ENCODE assay signal across 9 mouse cellular contexts in the genomic region with DNA sequence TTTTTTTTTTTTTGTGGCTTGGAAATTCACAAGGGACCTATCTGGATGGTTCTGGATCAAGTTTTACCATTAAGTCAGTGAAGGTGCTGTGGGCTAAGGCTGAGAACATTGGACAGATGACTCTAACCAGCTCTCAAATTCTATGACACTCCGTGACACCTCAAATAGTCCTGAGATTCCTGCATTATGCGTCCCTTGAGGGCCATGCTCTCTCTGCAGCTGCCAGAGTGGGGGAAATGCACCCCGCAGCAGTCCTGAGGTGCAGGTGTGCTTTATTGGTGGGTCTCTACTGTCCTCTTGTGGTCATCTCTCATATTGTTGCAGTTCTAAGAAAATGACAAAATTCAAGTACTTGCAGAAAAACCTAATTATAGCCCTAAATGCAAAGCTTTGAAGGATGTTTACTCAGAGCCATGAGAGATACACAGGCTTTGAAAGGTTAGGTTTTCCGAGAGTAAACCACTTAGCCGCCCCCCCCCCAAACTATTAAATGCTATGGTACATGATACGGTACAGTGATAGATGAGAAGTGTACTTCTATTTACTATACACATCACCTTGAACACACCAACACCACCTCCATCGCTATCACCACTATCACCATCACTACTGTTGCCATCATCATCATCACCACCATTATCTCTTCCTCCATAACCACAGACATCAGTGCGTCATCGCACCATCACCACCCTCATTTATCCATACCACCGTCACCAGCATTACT. TPM values are rescaled to one million over a fixed set of nuclear protein-coding genes. Genes with fewer than 3 reads are reported as not detected.
DNase-seq lines count a peak whose midpoint lies in the region; ATAC-seq lines count a peak whose summit lies in the region.
"Had no signal": no experiment of that assay in that cellular context is flagged by ENCODE, and none has a peak within 500 bp of the region (broad histone marks: within the 10 kb centered on the region; RNA-seq: fewer than 3 reads in every experiment).

No protein-coding gene starts in this region.

- peak; percentile 25 for DNase-seq in cerebellum, adult 9-10 months
- no peak for DNase-seq in cerebellum, postnatal 36 days
- DNase-seq in right cerebral cortex, adult 2 months (ENCODE audit: low spot score in 2 of 2), result peak; percentile 15 to 16
- no peak for DNase-seq in right cerebral cortex, postnatal 36 days (ENCODE audit: low spot score in 2 of 2)
- peak; percentile 31 for DNase-seq in naive thymus-derived CD4-positive, alpha-beta T cell, adult 2 months (ENCODE audit: low read depth)
- no peak for DNase-seq in gastrocnemius, postnatal 14 days
- no peak for DNase-seq in heart, postnatal 4 days

- peak; percentile 96 for ATAC-seq in granulocyte monocyte progenitor cell, adult 5-6 weeks (replicated peaks; ENCODE audit: poor library complexity, severe bottlenecking)

- intact Hi-C loops in gastrocnemius, postnatal 14 days (cut with DNase I; ENCODE audit: low total_unique reads), result no loop called here

RNA-seq across cellular contexts. Expression of gene Tmed3, which starts 17.2 kb away (rescaled TPM):
- total RNA-seq in granulocyte monocyte progenitor cell, adult 5-6 weeks (2014; fragmentation: Nextera tagmentation), result 304 and 307 TPM in 2 replicates
- total RNA-seq in granulocyte monocyte progenitor cell, adult 5-6 weeks (2017), result 239 and 283 TPM in 2 replicates
- 10 to 100 TPM; 24.0 to 31.5 TPM for total RNA-seq in gastrocnemius, postnatal 14 days (2021)
- total RNA-seq in heart, postnatal 4 days (2021), result 10 to 100 TPM; 35.4 to 36.2 TPM

RNA-seq across cellular contexts. Expression of gene Ankrd34c, which starts 50.6 kb away (rescaled TPM):
- total RNA-seq in granulocyte monocyte progenitor cell, adult 5-6 weeks (2014; fragmentation: Nextera tagmentation), result not detected in 2 replicates
- total RNA-seq in granulocyte monocyte progenitor cell, adult 5-6 weeks (2017), result not detected in 2 replicates
- total RNA-seq in gastrocnemius, postnatal 14 days (2021), result not detected
- total RNA-seq in heart, postnatal 4 days (2021), result not detected
- total RNA-seq: heart, postnatal 10 days had no signal

Comparison
In these comparisons a context has a peak if more than half of its experiments do, and no peak if none do; other contexts are left out.
1. DNase-seq: peak in cerebellum, adult 9-10 months (single experiment), right cerebral cortex, adult 2 months (2 of 2) and naive thymus-derived CD4-positive, alpha-beta T cell, adult 2 months (single experiment); none in cerebellum, postnatal 36 days (0 of 2), right cerebral cortex, postnatal 36 days (0 of 2), gastrocnemius, postnatal 14 days (single experiment) and heart, postnatal 4 days (single experiment).
2. RNA of gene Tmed3, which starts 17.2 kb away (total RNA-seq): 239 to 307 TPM in granulocyte monocyte progenitor cell, adult 5-6 weeks; 35.4 to 36.2 TPM in heart, postnatal 4 days and 24.0 to 31.5 TPM in gastrocnemius, postnatal 14 days; every median in the first group is over 4 times any median in the second.